Mouse (Mus musculus) C2C12 (cell line): Measurements from ENCODE around the gene Plekho2. TPM values are rescaled to one million over a fixed set of nuclear protein-coding genes. Genes with fewer than 3 reads are reported as not detected.

Source experiments
- H3K27me3 ChIP-seq: one replicate; pipeline ENCODE4 v1.6.1; 2011; ENCODE audit not compliant: control insufficient read depth, insufficient read depth, insufficient read length
- H3K36me3 ChIP-seq: one replicate; pipeline ENCODE4 v1.6.1; 2011; ENCODE audit not compliant: control insufficient read depth, insufficient read depth
- H3K4me3 ChIP-seq: one replicate; pipeline ENCODE4 v1.5.1; 2011; ENCODE audit warnings: mild to moderate bottlenecking, control low read depth; ENCODE audit not compliant: poor library complexity, insufficient read depth, severe bottlenecking
- H3K79me2 ChIP-seq: one replicate; pipeline ENCODE4 v1.6.1; 2011; ENCODE audit not compliant: control insufficient read depth, insufficient read depth
- H3K79me3 ChIP-seq: one replicate; pipeline ENCODE4 v1.6.1; 2011; ENCODE audit warnings: low read depth, control low read depth
- H3ac ChIP-seq: one replicate; pipeline ENCODE3; 2011; ENCODE audit warnings: low read depth; ENCODE audit not compliant: control insufficient read depth, insufficient read length
- CEBPB ChIP-seq: IDR thresholded peaks from one replicate; pipeline ENCODE4 v1.6.1; 2011; ENCODE audit warnings: low read depth, mild to moderate bottlenecking, control low read depth, moderate library complexity
- CTCF ChIP-seq: IDR thresholded peaks from one replicate; pipeline ENCODE4 v1.5.1; 2011; ENCODE audit not compliant: control insufficient read depth, insufficient read depth, insufficient read length
- FOSL1 ChIP-seq: IDR thresholded peaks from one replicate; pipeline ENCODE4 v1.8.0; 2011; ENCODE audit warnings: mild to moderate bottlenecking, low read length; ENCODE audit not compliant: poor library complexity, insufficient read depth, severe bottlenecking
- MAX ChIP-seq: IDR thresholded peaks from one replicate; pipeline ENCODE4 v1.6.1; 2011; ENCODE audit warnings: mild to moderate bottlenecking, control low read depth
- MYOD1 ChIP-seq: IDR thresholded peaks from one replicate; pipeline ENCODE4 v1.6.1; 2011; ENCODE audit warnings: low read depth; ENCODE audit not compliant: control insufficient read depth, insufficient read length
- MYOG ChIP-seq: IDR thresholded peaks from one replicate; pipeline ENCODE4 v1.6.1; 2011; ENCODE audit not compliant: control insufficient read depth, insufficient read length; ENCODE audit errors: extremely low read depth
- USF1 ChIP-seq: IDR thresholded peaks from one replicate; pipeline ENCODE4 v1.6.1; 2011; ENCODE audit warnings: low read depth, mild to moderate bottlenecking, control low read depth, moderate library complexity
- polyA plus RNA-seq: library from polyadenylated mRNA; unstranded; fragments of >200 nt; fragmentation: generic; extraction: Trizol; gene quantifications from one replicate; pipeline ENCODE4 v1.2.1, GENCODE M21; 2012; ENCODE audit warnings: missing spikeins

Gene Plekho2
- polyA plus RNA-seq, 1 experiment, result 23.3 TPM

DNA sequence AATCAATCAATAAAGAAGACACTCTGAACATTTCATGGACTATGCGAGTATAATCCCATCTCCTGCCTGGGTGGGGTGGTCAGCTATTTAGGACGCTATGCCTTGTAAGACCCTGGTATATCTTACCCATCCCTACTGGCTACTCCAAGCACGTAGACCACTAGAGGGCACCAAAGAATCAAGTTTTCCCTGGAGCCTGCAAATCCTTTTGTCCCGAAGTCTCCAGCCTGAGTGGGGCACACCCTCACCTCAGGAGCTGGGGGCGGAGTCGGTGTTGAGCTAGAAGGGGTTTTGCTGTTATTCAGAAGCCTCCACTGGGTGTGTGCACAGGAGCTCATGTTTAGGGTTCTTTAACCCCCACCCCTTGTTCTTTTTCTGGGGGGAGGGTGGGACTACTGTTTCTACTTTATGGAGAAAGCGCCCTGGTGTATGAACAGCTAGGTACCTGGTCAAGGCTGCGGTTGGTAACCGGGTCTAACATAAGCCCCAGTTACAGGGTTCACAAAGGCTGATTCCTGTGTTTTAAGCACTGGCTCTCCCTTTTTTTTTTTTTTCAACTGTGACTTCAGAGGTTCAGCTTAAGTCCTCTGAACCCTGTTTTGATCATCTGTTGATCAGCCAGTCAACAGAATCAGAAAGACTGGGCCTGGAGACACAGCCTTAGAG, 25.8 kb upstream of the Plekho2 start:
- TF ChIP-seq CTCF, result peak; percentile 50
- TF ChIP-seq FOSL1, result no peak
- Histone ChIP-seq H3K27me3 (no peaks in the 10 kb centered on the region), H3K36me3 (no peaks in the 10 kb centered on the region), H3K79me3 (no peaks in the 10 kb centered on the region), H3K4me3 (no peak overlapping the region), H3ac (no peak overlapping the region), H3K79me2 (no peaks in the 10 kb centered on the region)

GRCm38 (mm10) chr9:65603401-65604102, 23.7 kb upstream of the Plekho2 start:
- no peak overlapping the region for H3ac ChIP-seq
- TF ChIP-seq USF1, result no peak
- TF ChIP-seq MAX, result no peak
- no peak for TF ChIP-seq CEBPB
- TF ChIP-seq MYOG, result no peak
- no peak for TF ChIP-seq FOSL1
- TF ChIP-seq CTCF, result peak; percentile 15
- TF ChIP-seq MYOD1, result no peak
- no peaks in the 10 kb centered on the region for H3K79me2 ChIP-seq
- H3K4me3 ChIP-seq, result no peak overlapping the region
- no peaks in the 10 kb centered on the region for H3K79me3 ChIP-seq
- H3K27me3 ChIP-seq, result no peaks in the 10 kb centered on the region
- H3K36me3 ChIP-seq, result no peaks in the 10 kb centered on the region

DNA sequence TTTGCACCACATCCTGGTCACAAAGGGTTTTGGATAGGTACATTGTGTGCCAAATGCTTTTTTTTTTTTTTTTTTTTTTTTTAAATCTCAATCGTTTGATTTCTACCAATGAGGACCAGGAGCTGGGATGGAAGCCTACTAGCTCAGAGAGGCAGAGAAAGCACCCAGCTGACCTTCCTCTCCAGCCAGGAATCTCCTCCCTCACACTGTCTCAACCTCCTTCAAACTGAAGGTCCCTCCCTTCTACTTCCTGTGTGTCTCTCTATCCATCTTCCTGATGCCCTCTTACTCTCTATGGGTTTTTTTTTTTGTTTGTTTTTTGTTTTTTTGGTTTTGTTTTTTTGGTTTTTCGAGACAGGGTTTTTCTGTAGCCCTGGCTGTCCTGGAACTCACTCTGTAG, 21.1 kb upstream of the Plekho2 start:
- Histone ChIP-seq H3K36me3 (peaks cover 1% of the 10 kb centered on the region), H3K4me3 (no peak overlapping the region), H3K79me2 (no peaks in the 10 kb centered on the region), H3K79me3 (no peaks in the 10 kb centered on the region), H3ac (no peak overlapping the region), H3K27me3 (no peaks in the 10 kb centered on the region)
- TF ChIP-seq CEBPB, result no peak
- TF ChIP-seq USF1, result no peak
- TF ChIP-seq MYOG, result no peak
- TF ChIP-seq CTCF, result no peak
- no peak for TF ChIP-seq MAX
- no peak for TF ChIP-seq FOSL1
- TF ChIP-seq MYOD1, result no peak

DNA sequence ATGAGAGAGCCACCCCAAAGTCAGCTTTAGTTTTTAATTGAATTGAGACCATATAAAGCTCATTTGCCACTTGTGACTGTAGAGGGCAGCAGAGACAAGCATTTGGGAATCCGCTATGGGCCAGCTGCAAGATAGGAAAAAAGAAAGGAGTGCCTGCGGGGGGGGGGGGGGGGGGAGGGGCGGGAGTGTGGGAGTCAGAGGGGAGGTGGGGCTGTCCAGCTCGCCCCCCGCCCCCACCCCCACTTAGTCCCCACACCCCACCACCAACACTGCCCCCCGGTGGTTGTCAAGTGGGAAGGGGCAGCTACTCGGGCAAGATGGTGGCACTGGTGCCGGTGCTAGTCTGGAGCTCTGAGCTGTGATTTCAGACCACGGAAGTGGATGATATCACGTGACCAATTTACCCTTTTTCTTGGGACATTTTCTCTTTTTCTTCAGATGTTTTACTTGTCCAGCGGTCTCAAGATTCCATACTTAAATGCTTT, 19.0 kb upstream of the Plekho2 start:
- TF ChIP-seq CTCF (peak; percentile 22), FOSL1 (no peak), CEBPB (no peak)
- peaks cover 16% of the 10 kb centered on the region for H3K36me3 ChIP-seq
- no peaks in the 10 kb centered on the region for H3K27me3 ChIP-seq
- H3K79me2 ChIP-seq, result no peaks in the 10 kb centered on the region
- no peaks in the 10 kb centered on the region for H3K79me3 ChIP-seq
- no peak overlapping the region for H3ac ChIP-seq
- H3K4me3 ChIP-seq, result no peak overlapping the region

DNA sequence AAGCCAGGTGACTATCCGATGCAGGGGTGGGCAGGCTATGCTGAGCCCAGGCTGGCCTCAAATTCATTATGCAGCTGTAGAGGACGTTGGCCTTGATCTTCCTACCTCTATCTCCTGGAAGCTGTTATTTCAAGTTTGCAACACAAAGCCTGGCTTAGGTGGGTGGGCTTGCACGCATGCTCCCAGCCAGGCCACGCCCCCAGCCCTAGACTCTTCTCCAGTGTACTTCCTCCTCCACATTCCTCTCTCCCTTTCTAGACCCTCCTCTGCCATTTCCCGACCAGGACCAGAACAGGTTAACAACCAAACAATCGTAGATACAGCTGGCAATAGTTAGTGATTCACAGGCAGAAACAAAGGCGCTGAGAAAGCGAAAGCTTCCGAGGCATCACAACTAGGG, 13.8 kb upstream of the Plekho2 start:
- TF ChIP-seq MYOD1 (no peak), MYOG (no peak), CEBPB (no peak), CTCF (no peak), USF1 (no peak), MAX (no peak), FOSL1 (no peak)
- no peak overlapping the region for H3K4me3 ChIP-seq
- peaks cover 14% of the 10 kb centered on the region for H3K79me2 ChIP-seq
- no peaks in the 10 kb centered on the region for H3K27me3 ChIP-seq
- no peak overlapping the region for H3ac ChIP-seq
- H3K36me3 ChIP-seq, result peaks cover 54% of the 10 kb centered on the region
- H3K79me3 ChIP-seq, result peaks cover 5% of the 10 kb centered on the region

DNA sequence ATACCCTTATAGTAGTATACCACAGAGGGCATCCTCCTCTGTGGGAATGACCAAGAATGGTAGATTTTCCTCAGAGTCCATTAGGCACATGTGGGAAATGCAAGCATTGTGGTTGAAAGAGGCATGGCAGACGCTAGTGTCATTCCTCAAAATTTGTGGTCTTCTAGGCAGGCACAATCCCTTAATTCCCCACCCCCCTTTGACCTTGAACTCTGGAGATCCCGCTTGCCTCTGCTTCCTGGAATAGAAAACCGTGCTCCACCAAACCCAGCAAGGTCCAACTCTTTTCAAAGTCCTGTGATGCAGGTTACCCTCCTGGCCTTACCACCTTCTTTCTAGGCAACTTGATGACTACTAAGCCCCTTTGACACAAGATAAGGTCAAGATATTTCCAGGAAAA, 12.9 kb upstream of the Plekho2 start:
- Histone ChIP-seq H3K4me3 (no peak overlapping the region), H3K79me3 (peaks cover 8% of the 10 kb centered on the region), H3ac (no peak overlapping the region), H3K36me3 (peaks cover 54% of the 10 kb centered on the region), H3K79me2 (peaks cover 23% of the 10 kb centered on the region), H3K27me3 (no peaks in the 10 kb centered on the region)
- TF ChIP-seq CEBPB (no peak), MYOD1 (no peak), MYOG (no peak), CTCF (no peak), MAX (no peak), USF1 (no peak)
